Mouse (Mus musculus) neural tube, embryonic 14.5 days (tissue): ENCODE measurements around the gene Trir. TPM values are rescaled to one million over a fixed set of nuclear protein-coding genes. Genes with fewer than 3 reads are reported as not detected.

ENCODE experiments used
- ATAC-seq: fragments of 200-750 bp; cut with Nextera tagmentation; 2 replicates; pipeline ENCODE4 v1.8.0; 2017; ENCODE audit warnings: low read depth, mild to moderate bottlenecking, moderate TSS enrichment, moderate library complexity
- H3K27ac ChIP-seq: fragments of 300-500 bp; sonication (generic); 2 replicates; pipeline ENCODE4 v1.5.1; 2014; ENCODE audit warnings: low read depth, mild to moderate bottlenecking, control low read depth, low read length, moderate library complexity, mixed read lengths
- H3K27me3 ChIP-seq: fragments of 300-500 bp; sonication (generic); 2 replicates; pipeline ENCODE4 v1.6.1; 2014; ENCODE audit warnings: low read length; ENCODE audit not compliant: control insufficient read depth, insufficient read depth
- H3K36me3 ChIP-seq: fragments of 300-500 bp; sonication (generic); 2 replicates; pipeline ENCODE4 v1.6.1; 2014; ENCODE audit warnings: low read length, mixed read lengths; ENCODE audit not compliant: control insufficient read depth, insufficient read depth
- H3K4me1 ChIP-seq: fragments of 300-500 bp; sonication (generic); 2 replicates; pipeline ENCODE4 v1.6.1; 2014; ENCODE audit warnings: low read length; ENCODE audit not compliant: control insufficient read depth, insufficient read depth
- H3K4me2 ChIP-seq: fragments of 300-500 bp; sonication (generic); 2 replicates; pipeline ENCODE4 v1.6.1; 2014; ENCODE audit warnings: mild to moderate bottlenecking, low read depth, low read length, control low read depth
- H3K4me3 ChIP-seq: fragments of 300-500 bp; sonication (generic); 2 replicates; pipeline ENCODE4 v1.5.1; 2014; ENCODE audit warnings: low read depth, low read length, control low read depth, mixed read lengths
- H3K9ac ChIP-seq: fragments of 300-500 bp; sonication (generic); replicated peaks from 2 replicates; pipeline ENCODE4 v1.6.1; 2014; ENCODE audit warnings: low read depth, mild to moderate bottlenecking, control low read depth, low read length, mixed read lengths
- H3K9me3 ChIP-seq: fragments of 300-500 bp; sonication (generic); 2 replicates; pipeline ENCODE4 v1.6.1; 2016; ENCODE audit warnings: low read length; ENCODE audit not compliant: control insufficient read depth
- WGBS: fragments of 180-500 bp; shearing (Covaris S2); extraction: QIAGEN DNeasy Blood & Tissue Kit; methylation state at CpG from one replicate; pipeline ENCODE4 v1.1.7; 2014; 5-methylcytosine and 5-hydroxymethylcytosine counted together
- polyA plus RNA-seq: library from polyadenylated mRNA; unstranded; fragments of >200 nt; fragmentation: Nextera tagmentation; extraction: Ambion mirVana; gene quantifications from 2 replicates; pipeline ENCODE4 v1.2.1, GENCODE M21; 2014

Gene Trir
- polyA plus RNA-seq, 1 experiment from 2014 or later: 153 TPM

DNA sequence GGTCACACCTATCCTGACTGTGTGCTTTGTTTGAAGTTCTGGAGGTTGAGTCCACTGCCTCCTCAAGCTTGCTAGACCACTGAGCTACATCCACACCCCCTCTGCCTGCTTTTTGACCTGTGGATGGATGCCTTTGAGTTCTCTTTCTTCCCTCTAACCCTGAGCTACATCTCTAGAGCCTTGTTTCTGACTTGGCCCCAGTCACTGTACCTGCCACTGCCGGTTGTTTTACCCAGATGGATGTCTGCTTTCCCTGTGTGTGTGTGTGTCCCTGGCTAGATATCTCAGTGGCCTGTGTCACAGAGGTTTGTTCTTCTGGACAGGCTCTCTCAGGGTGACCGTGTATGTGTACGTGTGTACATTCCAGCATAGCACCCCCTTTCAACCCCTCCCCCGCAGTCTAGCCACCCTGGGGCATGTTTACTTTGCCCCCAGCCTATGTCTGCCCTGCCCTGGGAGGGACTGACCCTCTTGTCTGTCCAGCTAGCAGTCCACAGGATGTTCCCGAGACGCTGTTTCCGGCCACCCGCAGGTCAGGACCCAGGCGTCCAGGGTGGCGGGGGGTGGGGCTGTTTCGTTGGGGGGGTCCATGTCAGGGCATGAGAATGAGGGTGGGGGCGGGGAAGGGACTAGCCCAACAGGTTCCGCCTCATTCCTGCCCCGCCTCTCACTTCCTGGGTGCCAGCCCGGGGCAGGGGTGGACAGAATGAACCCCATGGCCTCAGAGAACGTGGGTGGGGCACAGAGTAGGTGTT, 42.2 kb upstream of the Trir start:
- Histone ChIP-seq H3K27me3 (no peaks in the 10 kb centered on the region), H3K4me2 (peak overlapping the region; percentile 98; the same call in 1 of the 2 replicates), H3K9ac (no peak overlapping the region), H3K36me3 (no peaks in the 10 kb centered on the region), H3K27ac (no peak overlapping the region), H3K9me3 (no peaks in the 10 kb centered on the region), H3K4me3 (no peak overlapping the region), H3K4me1 (peaks cover 23% of the 10 kb centered on the region)
- 7% methylated on average over 16 of the region's 16 CpGs for WGBS
- no peak for ATAC-seq

DNA sequence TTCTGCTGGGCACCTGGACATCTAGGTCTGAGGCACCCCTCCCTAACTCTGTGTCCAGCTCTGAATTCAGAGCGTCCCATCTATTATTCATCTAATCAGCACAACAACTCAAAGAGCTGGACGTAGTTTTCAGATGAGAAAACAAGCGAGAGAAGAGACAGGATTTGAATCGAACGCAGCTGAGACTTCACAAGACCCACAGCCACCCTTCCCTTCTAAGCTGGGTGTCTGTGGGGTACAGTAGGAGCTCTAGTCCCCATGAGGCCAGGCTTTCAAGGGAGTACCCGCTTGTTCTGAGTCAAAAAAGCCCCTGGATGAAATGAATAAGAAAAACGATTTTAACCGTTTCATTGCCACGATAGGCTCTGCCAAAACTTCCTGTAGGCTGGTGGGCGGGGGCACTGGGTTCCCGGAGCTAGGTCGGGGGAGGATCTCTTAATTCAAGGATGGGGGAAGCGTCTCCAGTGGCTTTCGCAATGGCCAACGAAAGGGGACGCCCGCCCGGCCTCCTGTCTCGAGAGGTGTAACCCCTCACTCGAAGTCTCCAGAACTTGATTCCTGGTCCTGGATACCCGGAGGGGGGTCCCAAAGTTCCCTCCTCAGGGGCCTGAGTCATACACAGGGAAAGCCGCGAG, 41.5 kb upstream of the Trir start:
- Histone ChIP-seq H3K4me2 (peak overlapping the region; percentile 98), H3K27ac (no peak overlapping the region), H3K4me3 (peak overlapping the region; percentile 39), H3K9me3 (no peaks in the 10 kb centered on the region), H3K36me3 (no peaks in the 10 kb centered on the region), H3K4me1 (peaks cover 21% of the 10 kb centered on the region), H3K27me3 (no peaks in the 10 kb centered on the region), H3K9ac (peak overlapping the region; percentile 56)
- ATAC-seq: no peak
- under 1% methylated on average over 23 of the region's 23 CpGs for WGBS

DNA sequence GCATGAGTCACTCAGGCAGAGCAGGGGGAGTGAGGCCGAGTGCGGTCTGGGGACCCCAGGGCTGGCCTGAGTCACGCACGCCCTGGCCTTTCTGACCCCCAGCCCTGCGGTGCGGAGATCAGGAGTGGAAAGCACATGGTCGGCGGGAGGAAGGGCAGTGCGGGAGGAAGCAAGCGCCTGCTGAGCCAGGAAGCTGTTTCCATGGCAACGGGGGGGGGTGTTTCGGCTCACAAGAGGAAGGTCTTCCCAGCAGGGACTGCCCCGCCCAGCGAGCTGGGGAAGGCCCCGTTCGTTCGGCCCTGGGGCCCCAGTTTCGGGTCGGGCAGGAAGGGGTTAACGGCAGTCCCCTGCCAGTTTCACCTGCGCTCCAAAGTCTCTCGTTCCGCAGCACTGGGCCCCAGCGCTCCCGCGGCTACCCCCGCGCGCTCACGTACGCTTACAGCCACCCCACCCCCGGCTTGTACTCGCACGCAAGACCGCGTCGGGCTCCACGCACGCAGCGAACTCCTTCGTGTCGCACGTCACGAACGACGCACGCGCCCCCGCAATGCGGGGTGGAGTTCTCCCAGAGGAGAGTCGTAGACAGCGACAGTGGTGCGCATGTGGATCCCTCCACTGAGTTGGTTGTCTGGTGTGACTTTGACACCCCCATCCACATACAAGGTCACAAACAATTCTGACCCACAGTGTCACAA, 40.8 kb upstream of the Trir start:
- H3K4me2 ChIP-seq: peak overlapping the region; percentile 98
- no peaks in the 10 kb centered on the region for H3K9me3 ChIP-seq
- H3K27ac ChIP-seq: peak overlapping the region; percentile 65
- H3K4me3 ChIP-seq: peak overlapping the region; percentile 39
- no peaks in the 10 kb centered on the region for H3K36me3 ChIP-seq
- H3K9ac ChIP-seq: peak overlapping the region; percentile 56
- no peaks in the 10 kb centered on the region for H3K27me3 ChIP-seq
- under 1% methylated on average over 53 of the region's 53 CpGs for WGBS
- peak; percentile 54 for ATAC-seq
- peaks cover 18% of the 10 kb centered on the region for H3K4me1 ChIP-seq

DNA sequence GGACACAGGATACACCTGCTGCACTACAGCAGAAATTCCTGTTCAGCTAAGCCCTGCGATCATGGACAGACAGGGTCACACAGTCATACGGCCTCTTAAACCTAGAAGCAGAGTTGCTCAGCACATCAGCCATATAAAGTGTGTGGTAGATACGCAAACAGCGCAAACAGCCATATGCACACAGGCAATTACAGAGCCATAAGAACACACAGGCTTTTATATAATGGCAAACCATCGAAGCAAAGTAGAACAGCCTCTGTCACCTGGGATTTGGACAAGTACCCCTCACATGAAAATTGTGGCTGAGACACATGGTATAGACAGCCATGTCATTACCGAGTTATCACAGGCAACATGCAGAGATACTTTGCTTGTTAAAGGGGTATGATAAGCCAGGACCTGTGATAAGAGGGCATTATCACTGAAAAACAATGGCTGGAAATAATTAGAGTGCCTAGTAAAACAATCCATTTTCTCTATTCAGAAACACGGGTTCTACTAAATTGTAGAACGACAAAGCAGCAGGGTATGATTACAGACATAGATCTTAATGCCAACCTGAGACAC, 40.2 kb upstream of the Trir start:
- WGBS: 33% methylated on average over 8 of the region's 8 CpGs
- peak overlapping the region; percentile 39; the same call in 1 of the 2 replicates for H3K4me3 ChIP-seq
- H3K4me2 ChIP-seq: peak overlapping the region; percentile 98
- peak overlapping the region; percentile 65; the same call in 1 of the 2 replicates for H3K27ac ChIP-seq
- H3K36me3 ChIP-seq: no peaks in the 10 kb centered on the region
- H3K4me1 ChIP-seq: peaks cover 16% of the 10 kb centered on the region
- no peak for ATAC-seq
- no peak overlapping the region for H3K9ac ChIP-seq
- no peaks in the 10 kb centered on the region for H3K9me3 ChIP-seq
- no peaks in the 10 kb centered on the region for H3K27me3 ChIP-seq

DNA sequence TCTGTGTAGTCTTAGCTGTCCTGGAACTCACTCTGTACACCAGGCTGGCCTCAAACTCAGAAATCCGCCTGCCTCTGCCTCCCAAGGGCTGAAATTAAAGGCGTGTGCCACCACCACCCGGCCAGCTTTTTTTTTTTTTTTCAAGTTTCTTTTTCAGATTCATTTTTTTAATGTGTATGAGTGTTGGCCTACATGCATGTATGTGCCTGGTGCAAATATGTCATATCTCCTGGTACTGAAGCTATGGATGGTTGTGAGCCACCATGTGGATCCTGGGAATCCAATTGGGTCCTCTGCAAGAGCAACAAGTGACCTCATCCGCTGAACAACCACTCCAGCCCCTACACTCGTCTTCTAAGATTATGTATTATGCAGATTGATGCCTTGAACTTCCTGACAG, 39.2 kb upstream of the Trir start:
- no peak overlapping the region for H3K9ac ChIP-seq
- no peaks in the 10 kb centered on the region for H3K9me3 ChIP-seq
- H3K4me1 ChIP-seq: peaks cover 16% of the 10 kb centered on the region
- H3K27me3 ChIP-seq: no peaks in the 10 kb centered on the region
- H3K27ac ChIP-seq: no peak overlapping the region
- no peaks in the 10 kb centered on the region for H3K36me3 ChIP-seq
- WGBS: 83% methylated on average over 5 of the region's 5 CpGs
- no peak overlapping the region for H3K4me3 ChIP-seq
- no peak overlapping the region for H3K4me2 ChIP-seq
- ATAC-seq: no peak

DNA sequence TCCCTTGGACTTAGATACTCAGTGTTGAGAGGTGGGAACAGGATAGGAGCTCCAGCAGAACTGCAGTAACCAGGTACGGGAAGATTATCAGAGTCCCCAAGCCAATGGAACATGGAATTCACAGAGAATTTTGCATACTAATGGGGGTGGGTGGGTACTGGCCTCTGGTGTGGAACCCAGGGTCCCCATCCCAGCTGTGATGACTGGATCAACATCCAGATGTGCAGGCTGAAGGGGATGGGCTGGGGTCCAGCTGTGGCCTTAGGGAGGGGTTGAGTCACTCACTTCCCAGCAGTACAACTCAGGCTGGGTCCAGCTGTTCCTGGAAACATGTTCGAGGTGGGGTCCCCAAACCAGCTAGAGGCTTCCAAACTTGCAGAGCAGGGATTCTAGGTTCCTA, 38.7 kb upstream of the Trir start:
- Histone ChIP-seq H3K9ac (no peak overlapping the region), H3K9me3 (no peaks in the 10 kb centered on the region), H3K27me3 (no peaks in the 10 kb centered on the region), H3K27ac (no peak overlapping the region), H3K4me3 (no peak overlapping the region), H3K4me2 (no peak overlapping the region), H3K4me1 (peaks cover 16% of the 10 kb centered on the region), H3K36me3 (no peaks in the 10 kb centered on the region)
- WGBS: 73% methylated on average over 2 of the region's 2 CpGs
- ATAC-seq: no peak

DNA sequence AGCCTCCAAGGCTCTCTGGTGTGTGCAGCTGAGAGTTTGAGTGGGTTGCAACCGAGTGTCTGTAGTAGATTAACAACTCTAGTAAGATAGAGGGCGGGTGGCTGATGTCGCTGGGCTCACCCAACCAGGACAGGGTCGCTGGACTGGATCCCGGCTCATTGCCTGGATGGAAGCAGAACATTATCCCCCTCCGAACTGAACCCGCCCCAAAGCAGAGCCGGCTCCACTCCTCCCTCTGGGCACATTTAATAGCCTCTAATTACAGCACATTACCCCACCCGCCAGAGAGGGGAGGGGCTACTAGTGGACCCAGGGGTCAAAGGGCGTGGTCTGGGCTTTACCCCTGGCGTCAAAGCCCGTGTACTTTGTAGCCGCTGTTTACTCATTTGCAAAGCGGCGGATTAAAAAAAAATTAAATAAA, 37.3 kb upstream of the Trir start:
- Histone ChIP-seq H3K4me3 (no peak overlapping the region), H3K36me3 (no peaks in the 10 kb centered on the region), H3K4me2 (peak overlapping the region; percentile 86), H3K27ac (no peak overlapping the region), H3K9ac (no peak overlapping the region), H3K9me3 (no peaks in the 10 kb centered on the region), H3K27me3 (no peaks in the 10 kb centered on the region), H3K4me1 (peaks cover 16% of the 10 kb centered on the region)
- WGBS: 7% methylated on average over 15 of the region's 15 CpGs
- no peak for ATAC-seq

DNA sequence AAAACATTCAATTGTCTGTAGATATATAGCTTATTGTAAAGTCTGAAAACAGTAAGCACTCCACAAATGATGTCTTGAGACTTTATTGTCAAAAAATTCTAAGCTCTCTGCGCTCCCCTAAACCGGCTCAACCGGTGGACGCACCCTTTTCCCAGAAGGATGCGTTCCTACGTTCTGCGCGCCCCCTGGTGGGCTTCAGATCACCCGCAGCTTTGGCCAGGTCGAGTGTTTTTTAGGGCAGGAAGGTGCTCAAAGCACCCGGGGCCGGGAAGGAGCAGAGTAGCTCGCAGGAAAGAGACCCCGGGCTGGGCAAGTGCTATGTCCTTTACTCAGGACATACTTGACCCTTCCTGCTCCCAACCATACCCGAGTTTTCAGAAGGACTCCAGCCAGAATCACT, 36.8 kb upstream of the Trir start:
- no peaks in the 10 kb centered on the region for H3K27me3 ChIP-seq
- peak; percentile 58 for ATAC-seq
- under 1% methylated on average over 15 of the region's 15 CpGs for WGBS

More for the DNA sequence above, 36.8 kb upstream of the Trir start:
- peak overlapping the region; percentile 48 for H3K4me3 ChIP-seq
- peak overlapping the region; percentile 78 for H3K27ac ChIP-seq
- H3K4me2 ChIP-seq: peak overlapping the region; percentile 86
- H3K4me1 ChIP-seq: peaks cover 14% of the 10 kb centered on the region
- H3K9me3 ChIP-seq: no peaks in the 10 kb centered on the region
- peak overlapping the region; percentile 53 for H3K9ac ChIP-seq
- no peaks in the 10 kb centered on the region for H3K36me3 ChIP-seq
